Mouse (Mus musculus): ENCODE data around the gene Emc9.

GRCm38 (mm10) chr14:55577871-55578667 is 7.0 kb downstream of the Emc9 start, which contains the start of gene Psme1:
- TF ChIP-seq USF1 (IDR thresholded peaks at IDR 0.05; ENCODE audit: low read depth) (no peak), CTCF (IDR thresholded peaks at IDR 0.05; ENCODE audit: control insufficient read depth, insufficient read depth, insufficient read length) (no peak), FOSL1 (IDR thresholded peaks at IDR 0.05; ENCODE audit: insufficient read depth, low read length, poor library complexity, severe bottlenecking) (no peak)
